Mouse (Mus musculus) embryonic facial prominence, embryonic 12.5 days (tissue): ENCODE measurements around the gene Nr2e1. TPM values are rescaled to one million over a fixed set of nuclear protein-coding genes. Genes with fewer than 3 reads are reported as not detected.

Source experiments
- ATAC-seq: fragments of 200-750 bp; cut with Nextera tagmentation; 2 replicates; pipeline ENCODE4 v1.8.0; 2017; ENCODE audit not compliant: insufficient number of reproducible peaks, insufficient read depth, low FRiP score, low TSS enrichment
- H3K27ac ChIP-seq: fragments of 300-500 bp; sonication (generic); 2 replicates; pipeline ENCODE4 v1.5.1; 2016; ENCODE audit warnings: mild to moderate bottlenecking
- H3K27me3 ChIP-seq: fragments of 300-500 bp; sonication (generic); 2 replicates; pipeline ENCODE4 v1.6.1; 2016; ENCODE audit warnings: mild to moderate bottlenecking, moderate library complexity
- H3K36me3 ChIP-seq: fragments of 300-500 bp; sonication (generic); 2 replicates; pipeline ENCODE4 v1.6.1; 2016; ENCODE audit warnings: mild to moderate bottlenecking
- H3K4me1 ChIP-seq: fragments of 300-500 bp; sonication (generic); 2 replicates; pipeline ENCODE4 v1.6.1; 2016
- H3K4me2 ChIP-seq: fragments of 300-500 bp; sonication (generic); replicated peaks from 2 replicates; pipeline ENCODE4 v1.6.1; 2016; ENCODE audit warnings: mild to moderate bottlenecking, moderate library complexity
- H3K4me3 ChIP-seq: fragments of 300-500 bp; sonication (generic); 2 replicates; pipeline ENCODE4 v1.5.1; 2016; ENCODE audit warnings: mild to moderate bottlenecking
- H3K9ac ChIP-seq: fragments of 300-500 bp; sonication (generic); 2 replicates; pipeline ENCODE4 v1.6.1; 2016; ENCODE audit warnings: mild to moderate bottlenecking, moderate library complexity
- H3K9me3 ChIP-seq: fragments of 300-500 bp; sonication (generic); 2 replicates; pipeline ENCODE4 v1.6.1; 2016; ENCODE audit warnings: mild to moderate bottlenecking, moderate library complexity
- WGBS: fragments of 180-500 bp; shearing (Covaris S2); methylation state at CpG from one replicate; pipeline ENCODE4 v1.1.7; 2016; 5-methylcytosine and 5-hydroxymethylcytosine counted together
- polyA plus RNA-seq: library from polyadenylated mRNA; unstranded; fragments of >200 nt; fragmentation: Nextera tagmentation; extraction: Ambion mirVana; gene quantifications from 2 replicates; pipeline ENCODE4 v1.2.1, GENCODE M21; 2016

Gene Nr2e1
- polyA plus RNA-seq, 1 experiment from 2014 or later, result 6.6 TPM

- no peak overlapping the region for H3K4me3 ChIP-seq
- H3K4me1 ChIP-seq, result peaks cover 15% of the 10 kb centered on the region
- H3K27me3 ChIP-seq, result no peaks in the 10 kb centered on the region
- H3K4me2 ChIP-seq, result no peak overlapping the region
- WGBS, result 39% methylated on average over 11 of the region's 11 CpGs
- peaks cover 26% of the 10 kb centered on the region for H3K36me3 ChIP-seq
- ATAC-seq, result no peak
- H3K9ac ChIP-seq, result no peak overlapping the region
- no peak overlapping the region; the same call in 1 of the 2 replicates for H3K27ac ChIP-seq
- no peaks in the 10 kb centered on the region for H3K9me3 ChIP-seq
Measured at GRCm38 (mm10) chr10:42523556-42524162, 59.8 kb downstream of the Nr2e1 start.

- H3K4me2 ChIP-seq, result no peak overlapping the region
- peaks cover 15% of the 10 kb centered on the region for H3K4me1 ChIP-seq
- ATAC-seq, result no peak
- no peak overlapping the region for H3K9ac ChIP-seq
- no peak overlapping the region for H3K4me3 ChIP-seq
- H3K27me3 ChIP-seq, result no peaks in the 10 kb centered on the region
- H3K9me3 ChIP-seq, result no peaks in the 10 kb centered on the region
- no peak overlapping the region for H3K27ac ChIP-seq
- H3K36me3 ChIP-seq, result peaks cover 19% of the 10 kb centered on the region
- WGBS, result 36% methylated on average over 2 of the region's 2 CpGs
Measured at GRCm38 (mm10) chr10:42522912-42523311, 60.5 kb downstream of the Nr2e1 start.

GRCm38 (mm10) chr10:42521315-42521981 is 62.0 kb downstream of the Nr2e1 start:
- Histone ChIP-seq H3K9me3 (no peaks in the 10 kb centered on the region), H3K4me2 (no peak overlapping the region), H3K27ac (no peak overlapping the region), H3K36me3 (peaks cover 7% of the 10 kb centered on the region), H3K4me1 (peaks cover 15% of the 10 kb centered on the region), H3K27me3 (no peaks in the 10 kb centered on the region), H3K9ac (no peak overlapping the region), H3K4me3 (no peak overlapping the region)
- ATAC-seq, result no peak
- WGBS, result 71% methylated on average over 5 of the region's 5 CpGs

GRCm38 (mm10) chr10:42518363-42518762 is 65.1 kb downstream of the Nr2e1 start:
- H3K4me3 ChIP-seq, result no peak overlapping the region
- no peak overlapping the region for H3K9ac ChIP-seq
- WGBS, result 88% methylated on average over 8 of the region's 8 CpGs
- no peaks in the 10 kb centered on the region for H3K27me3 ChIP-seq
- H3K36me3 ChIP-seq, result no peaks in the 10 kb centered on the region
- H3K4me2 ChIP-seq, result no peak overlapping the region
- no peak overlapping the region for H3K27ac ChIP-seq
- no peak for ATAC-seq
- H3K4me1 ChIP-seq, result 0 out of 2 replicates have a peak, but pooled peaks cover 2% of the 10 kb centered on the region
- no peaks in the 10 kb centered on the region for H3K9me3 ChIP-seq

- no peaks in the 10 kb centered on the region for H3K9me3 ChIP-seq
- no peak for ATAC-seq
Measured at GRCm38 (mm10) chr10:42514125-42514524, 69.3 kb downstream of the Nr2e1 start.

More at GRCm38 (mm10) chr10:42514125-42514524, 69.3 kb downstream of the Nr2e1 start:
- H3K27ac ChIP-seq, result no peak overlapping the region
- no peak overlapping the region for H3K4me2 ChIP-seq
- 0 out of 2 replicates have a peak, but pooled peaks cover 5% of the 10 kb centered on the region for H3K36me3 ChIP-seq
- H3K4me3 ChIP-seq, result no peak overlapping the region
- no peaks in the 10 kb centered on the region for H3K27me3 ChIP-seq
- no peak overlapping the region for H3K9ac ChIP-seq
- no peaks in the 10 kb centered on the region for H3K4me1 ChIP-seq

Other genes starting within 250 kb of the Nr2e1 start
- gene Afg1l, start 105.1 kb downstream of the Nr2e1 start, polyA plus RNA-seq, result 5.6 and 6.1 TPM in 2 replicates
- gene Snx3, start 81.6 kb downstream of the Nr2e1 start, polyA plus RNA-seq, result 265 and 269 TPM in 2 replicates
- gene Ostm1, start 190 bp upstream of the Nr2e1 start, polyA plus RNA-seq, result 13.6 and 14.1 TPM in 2 replicates
- gene Sec63, start 177.9 kb upstream of the Nr2e1 start, polyA plus RNA-seq, result 29.4 and 30.8 TPM in 2 replicates